Comparison of ENCODE assay signal across 19 mouse cellular contexts in the genomic region with DNA sequence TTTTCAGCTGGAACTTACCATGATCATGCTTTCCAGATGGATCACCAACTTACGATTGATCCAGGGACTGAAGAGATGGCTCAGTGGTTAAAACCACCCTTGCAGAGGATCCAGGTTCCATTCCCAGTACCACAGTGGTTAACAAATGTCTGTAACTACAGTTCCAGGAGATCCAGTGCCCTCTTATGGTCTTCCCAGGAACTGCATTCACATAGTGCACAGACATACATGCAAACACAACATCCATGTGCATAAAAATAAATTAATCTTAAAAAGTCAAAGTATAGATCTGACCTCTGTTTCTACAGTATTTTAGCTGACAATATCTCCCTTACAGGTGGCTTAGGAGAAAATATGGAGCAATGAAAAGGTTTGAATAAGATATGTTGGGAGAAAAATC. TPM values are rescaled to one million over a fixed set of nuclear protein-coding genes. Genes with fewer than 3 reads are reported as not detected.
A peak's percentile ranks its signal among the peaks of the same experiment; 100 is the strongest.
DNase-seq lines count a peak whose midpoint lies in the region; TF ChIP-seq lines count a peak whose summit lies in the region.
"Had no signal": no experiment of that assay in that cellular context is flagged by ENCODE, and none has a peak within 500 bp of the region (broad histone marks: within the 10 kb centered on the region; RNA-seq: fewer than 3 reads in every experiment).

No protein-coding gene starts in this region.

- TF ChIP-seq RAD21 in CH12.LX (IDR thresholded peaks at IDR 0.05; ENCODE audit: low read depth, low read length) = peak; percentile 29

- H3K9me3 ChIP-seq in CH12.LX (replicated peaks; ENCODE audit: low read length) = peaks cover 11% of the 10 kb centered on the region
- H3K9me3 ChIP-seq: limb, embryonic 10.5 days had no signal

- H3K27me3 ChIP-seq in CH12.LX (replicated peaks) = no peaks in the 10 kb centered on the region

- no peak for TF ChIP-seq EP300 in CH12.LX (IDR thresholded peaks at IDR 0.05; ENCODE audit: low read length)

- no peak for TF ChIP-seq POLR2A in CH12.LX (IDR thresholded peaks at IDR 0.05; ENCODE audit: low read depth, low read length)
- no peak for TF ChIP-seq POLR2A in brain, embryonic 14.5 days (IDR thresholded peaks at IDR 0.05; ENCODE audit: borderline replicate concordance, extremely low read depth, insufficient read depth, insufficient read length, poor library complexity, severe bottlenecking)

- H3K4me3 ChIP-seq in left cerebral cortex, adult 2 months = no peak overlapping the region
- no peak overlapping the region for H3K4me3 ChIP-seq in CH12.LX (replicated peaks in 1 of 3; ENCODE audit: low read depth in 2 of 3, low read length in 2 of 3, poor library complexity in 1 of 3)
- H3K4me3 ChIP-seq: limb, embryonic 10.5 days had no signal

- peak; percentile 9 for DNase-seq in embryo, embryonic 10.5 days (ENCODE audit: low spot score)
- no peak for DNase-seq in embryo, embryonic 10 days (ENCODE audit: low spot score)
- DNase-seq in left cerebral cortex, adult 2 months (ENCODE audit: extremely low spot score in 1 of 2, low spot score in 2 of 2) = no peak
- no peak for DNase-seq in left cerebral cortex, postnatal 14 days (ENCODE audit: low spot score in 2 of 2)
- peak; percentile 17 for DNase-seq in CH12.LX (ENCODE audit: extremely low read depth)
- DNase-seq in brain, embryonic 14.5 days (ENCODE audit: low read depth) = no peak
- DNase-seq in layer of hippocampus, postnatal 25 days (ENCODE audit: extremely low spot score in 1 of 2, low spot score in 1 of 2) = no peak
- no peak for DNase-seq in cerebellum, adult 8-10 months
- DNase-seq: adrenal gland, postnatal 14 days; cerebellum, adult 2 months; gastrocnemius, postnatal 36 days; heart, postnatal 14 days; kidney, adult 18-20 months; kidney, postnatal 4 days had no signal

- peak; percentile 22 for TF ChIP-seq CTCF in left cerebral cortex, adult 2 months (IDR thresholded peaks at IDR 0.05)
- peak; percentile 28 to 49; a peak in 3 of 4 replicates for TF ChIP-seq CTCF in CH12.LX (conservative IDR thresholded peaks at IDR 0.05 in 1 of 2, IDR thresholded peaks at IDR 0.05 in 1 of 2; ENCODE audit: low read depth in 2 of 2, low read length in 2 of 2)
- TF ChIP-seq CTCF in brain, embryonic 14.5 days (IDR thresholded peaks at IDR 0.05; ENCODE audit: borderline replicate concordance, extremely low read depth, insufficient read depth, insufficient read length) = peak; percentile 10; the same call in 1 of the 2 replicates

- intact Hi-C loops in left cerebral cortex, adult 2 months (cut with DNase I) = no loop called here
- intact Hi-C loops in left cerebral cortex, postnatal 14 days (cut with DNase I) = no loop called here

- in situ Hi-C loops in CH12.LX (cut with MboI; ENCODE audit: low pct_ligation_motif_present, low pct_unique_long_range_greater_than_20kb, low sequenced_read_pairs) = no loop called here

- no peak overlapping the region for H3K9ac ChIP-seq in CH12.LX (ENCODE audit: insufficient read depth, low read depth)
- H3K9ac ChIP-seq: hindbrain, embryonic 14.5 days had no signal

- H3K4me1 ChIP-seq in CH12.LX (ENCODE audit: control insufficient read depth in 1 of 2, insufficient read depth in 2 of 2) = peaks cover 17 to 22% of the 10 kb centered on the region in 2 experiments
- H3K4me1 ChIP-seq: limb, embryonic 10.5 days had no signal

- peaks cover 12 to 47% of the 10 kb centered on the region in 2 experiments for H3K36me3 ChIP-seq in CH12.LX (replicated peaks in 1 of 2; ENCODE audit: control insufficient read depth in 1 of 2, insufficient read depth in 1 of 2, low read length in 1 of 2)
- H3K36me3 ChIP-seq: limb, embryonic 10.5 days had no signal

- no peak overlapping the region for H3K4me2 ChIP-seq in CH12.LX (ENCODE audit: insufficient read depth, low read depth, poor library complexity, severe bottlenecking)
- H3K4me2 ChIP-seq: heart, embryonic 11.5 days; hindbrain, embryonic 14.5 days; midbrain, embryonic 11.5 days had no signal

- H3K79me2 ChIP-seq in CH12.LX (replicated peaks; ENCODE audit: control insufficient read depth, extremely low read depth, insufficient read depth, poor library complexity, severe bottlenecking) = no peaks in the 10 kb centered on the region

- H3K27ac ChIP-seq in left cerebral cortex, adult 2 months = no peak overlapping the region
- no peak overlapping the region for H3K27ac ChIP-seq in CH12.LX (ENCODE audit: insufficient read depth, low read depth)
- H3K27ac ChIP-seq: hindbrain, embryonic 14.5 days; limb, embryonic 10.5 days; macrophage had no signal

- dilution Hi-C loops in CH12.LX (cut with MboI; ENCODE audit: extremely low pct_ligation_motif_present, extremely low pct_unique_long_range_greater_than_20kb, low sequenced_read_pairs) = no loop called here

TF ChIP-seq in CH12.LX, 34 proteins besides CTCF, POLR2A, EP300 and RAD21:
- no peak for TF ChIP-seq TBP (conservative IDR thresholded peaks at IDR 0.05; ENCODE audit: low read depth, low read length)
- TF ChIP-seq SMC3 (IDR thresholded peaks at IDR 0.05; ENCODE audit: low read depth, low read length) = peak; percentile 35

RNA-seq across cellular contexts. Expression of gene Mtmr10, which starts 56.5 kb away (rescaled TPM):
- total RNA-seq in left cerebral cortex, adult 2 months (2021) = 10 to 100 TPM; 16.2 to 17.7 TPM
- total RNA-seq in left cerebral cortex, postnatal 14 days (2021) = 10 to 100 TPM; 13.4 to 13.9 TPM
- 1.8 and 2.5 TPM in 2 replicates for total RNA-seq in CH12.LX (2012; rRNA removed)
- total RNA-seq in CH12.LX (2014; rRNA removed) = 1.8 and 2.1 TPM in 2 replicates
- polyA plus RNA-seq in CH12.LX (2012; ENCODE audit: insufficient read length, low read depth) = 1.9 and 2.0 TPM in 2 replicates
- polyA plus RNA-seq in brain, embryonic 14.5 days (2012; rRNA removed) = 6.8 and 10.0 TPM in 2 replicates
- total RNA-seq in layer of hippocampus, postnatal 25 days (2021) = 10 to 100 TPM; 16.6 to 18.7 TPM

Comparison
In these comparisons a context has a peak if more than half of its experiments do, and no peak if none do; other contexts are left out.
1. DNase-seq: peak in embryo, embryonic 10.5 days (single experiment) and CH12.LX (single experiment); none in embryo, embryonic 10 days (single experiment), left cerebral cortex, adult 2 months (0 of 2), left cerebral cortex, postnatal 14 days (0 of 2), brain, embryonic 14.5 days (single experiment), layer of hippocampus, postnatal 25 days (0 of 2) and cerebellum, adult 8-10 months (single experiment).
2. RNA of gene Mtmr10, which starts 56.5 kb away (total RNA-seq): 16.6 to 18.7 TPM in layer of hippocampus, postnatal 25 days, 16.2 to 17.7 TPM in left cerebral cortex, adult 2 months and 13.4 to 13.9 TPM in left cerebral cortex, postnatal 14 days; 1.8 to 2.5 TPM in CH12.LX; every median in the first group is over 4 times any median in the second.
3. Peak in every context shown above with its lines, with median percentiles within 50 percentile points of each other: CTCF ChIP-seq.